Mouse (Mus musculus) heart, postnatal 4 days (tissue): ENCODE measurements at regions not wholly inside any gene's neighbourhood (a gene's known extent, or its start where the extent isn't known, plus 50 kb on each side); places are given as distances from the start of the nearest gene placed in this dataset.

ENCODE experiments used
- DNase-seq: peaks from one replicate; pipeline ENCODE4 v3.0.0; 2021

DNA sequence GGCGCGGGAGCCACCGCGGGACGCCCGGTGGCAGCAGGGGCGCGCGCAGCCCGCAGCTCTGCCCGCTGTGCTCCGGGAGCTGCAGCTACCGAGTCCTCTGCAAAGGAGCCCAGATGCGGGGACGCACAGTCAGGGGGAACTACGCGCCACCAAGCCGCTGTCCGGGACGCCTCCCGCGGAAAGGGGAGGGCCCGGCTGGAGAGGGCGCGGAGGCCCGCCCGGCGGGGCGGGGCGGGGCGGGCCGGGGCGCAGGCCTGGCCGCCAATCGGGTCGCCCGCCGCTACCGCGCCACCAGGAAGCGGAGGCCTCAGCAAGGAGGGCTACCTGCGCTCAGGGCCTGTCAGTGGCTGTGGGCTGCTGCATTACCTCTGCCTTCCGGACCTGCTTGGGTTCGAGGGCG, 1156.9 kb downstream of the Gm10330 start:
- peak; percentile 7 for DNase-seq
